Mouse (Mus musculus): Measurements from ENCODE around the gene Nubp2. TPM values are rescaled to one million over a fixed set of nuclear protein-coding genes. Genes with fewer than 3 reads are reported as not detected.

The Nubp2 gene
- polyA plus RNA-seq, 1 experiment, result 38.5 TPM

DNA sequence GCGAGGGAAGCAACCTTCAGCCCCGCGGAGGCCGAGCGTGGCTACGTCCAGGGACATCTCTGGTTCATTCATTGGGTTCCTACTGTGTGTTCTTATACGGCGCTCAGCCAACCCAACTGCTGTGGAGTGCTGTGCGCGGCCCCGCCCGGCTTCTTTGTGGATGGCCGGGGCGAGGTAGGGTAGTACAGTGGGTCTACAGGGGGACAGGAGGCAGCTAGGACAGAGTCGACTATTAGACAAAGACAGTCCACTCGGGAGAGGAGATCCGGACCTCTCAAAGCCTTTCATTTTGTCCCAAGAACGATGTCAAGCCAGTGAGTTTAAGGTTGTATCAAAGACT is 753 bp upstream of the Nubp2 start:
- peaks cover 6% of the 10 kb centered on the region for H3K79me2 ChIP-seq (ENCODE audit: control insufficient read depth, insufficient read depth)
- peak overlapping the region; percentile 70 for H3K4me3 ChIP-seq
- H3K36me3 ChIP-seq (ENCODE audit: control insufficient read depth, insufficient read depth), result no peaks in the 10 kb centered on the region
- H3K27me3 ChIP-seq (ENCODE audit: control insufficient read depth, insufficient read depth, insufficient read length), result no peaks in the 10 kb centered on the region
- peak overlapping the region; percentile 94 for H3K4me2 ChIP-seq (ENCODE audit: low read depth)
- peak overlapping the region; percentile 82 for H3ac ChIP-seq (ENCODE audit: control insufficient read depth, insufficient read length)
- TF ChIP-seq CEBPB (IDR thresholded peaks at IDR 0.05; ENCODE audit: insufficient read depth, poor library complexity, severe bottlenecking) (no peak), MYOG (IDR thresholded peaks at IDR 0.05; ENCODE audit: control insufficient read depth in 1 of 3, insufficient read depth in 1 of 3, insufficient read length in 2 of 3, low read depth in 2 of 3) (no peak), TCF12 (IDR thresholded peaks at IDR 0.05; ENCODE audit: insufficient read depth, poor library complexity, severe bottlenecking) (no peak), POLR2AphosphoS2 (IDR thresholded peaks at IDR 0.05; ENCODE audit: insufficient read length, low read depth) (peak; percentile 18), MAX (IDR thresholded peaks at IDR 0.05; ENCODE audit: low read depth) (no peak), E2F4 (IDR thresholded peaks at IDR 0.05; ENCODE audit: insufficient read depth) (no peak), USF1 (IDR thresholded peaks at IDR 0.05; ENCODE audit: low read depth) (no peak), REST (IDR thresholded peaks at IDR 0.05; ENCODE audit: insufficient read depth, insufficient read length) (no peak), SRF (IDR thresholded peaks at IDR 0.05; ENCODE audit: control insufficient read depth, insufficient read length, low read depth) (no peak)

DNA sequence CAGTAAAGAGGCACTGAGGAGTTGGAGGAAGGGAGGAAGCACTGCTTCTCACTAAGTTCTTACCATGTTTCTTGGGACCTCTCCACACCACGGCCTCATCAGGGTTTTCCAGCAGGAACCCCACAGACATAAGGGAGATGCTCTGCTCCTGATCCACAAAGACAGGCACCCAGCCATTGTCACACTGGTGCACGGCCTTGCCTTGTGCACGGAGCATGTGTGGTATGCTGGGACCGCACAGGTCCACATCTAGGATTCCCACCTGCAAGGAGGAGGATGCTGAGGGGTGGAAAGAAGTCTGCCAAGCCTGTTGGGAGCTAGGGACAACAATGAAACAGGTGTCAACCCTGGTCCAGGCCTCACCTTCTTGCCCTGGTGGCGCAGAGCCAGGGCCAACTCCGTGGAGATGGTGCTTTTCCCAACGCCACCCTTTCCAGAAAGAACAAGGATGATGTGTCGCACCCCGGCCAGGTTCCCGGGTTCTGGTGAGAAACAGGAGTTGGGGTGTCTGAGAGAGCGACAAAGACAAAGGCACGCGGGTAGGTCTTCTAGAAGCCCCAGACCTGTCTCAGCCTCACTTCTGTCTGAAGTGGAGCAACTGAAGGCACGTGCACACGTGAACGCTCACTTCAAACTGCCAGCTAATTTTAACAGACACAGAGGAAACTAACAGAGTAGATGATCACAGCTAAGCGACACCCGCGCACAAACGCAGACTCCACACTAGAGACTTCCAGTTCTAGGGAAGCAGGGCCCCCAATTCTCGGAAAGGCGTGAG is 604 bp downstream of the Nubp2 start:
- Histone ChIP-seq H3K4me2 (ENCODE audit: low read depth) (peak overlapping the region; percentile 88), H3K27me3 (ENCODE audit: control insufficient read depth, insufficient read depth, insufficient read length) (no peaks in the 10 kb centered on the region), H3K36me3 (ENCODE audit: control insufficient read depth, insufficient read depth) (no peaks in the 10 kb centered on the region), H3K4me3 (peak overlapping the region; percentile 70), H3ac (ENCODE audit: control insufficient read depth, insufficient read length) (peak overlapping the region; percentile 82), H3K79me2 (ENCODE audit: control insufficient read depth, insufficient read depth) (peaks cover 6% of the 10 kb centered on the region)
- TF ChIP-seq SRF (IDR thresholded peaks at IDR 0.05; ENCODE audit: control insufficient read depth, insufficient read length, low read depth), result no peak
- TF ChIP-seq E2F4 (IDR thresholded peaks at IDR 0.05; ENCODE audit: insufficient read depth), result no peak
- TF ChIP-seq CEBPB (IDR thresholded peaks at IDR 0.05; ENCODE audit: insufficient read depth, poor library complexity, severe bottlenecking), result no peak
- TF ChIP-seq USF1 (IDR thresholded peaks at IDR 0.05; ENCODE audit: low read depth), result no peak

DNA sequence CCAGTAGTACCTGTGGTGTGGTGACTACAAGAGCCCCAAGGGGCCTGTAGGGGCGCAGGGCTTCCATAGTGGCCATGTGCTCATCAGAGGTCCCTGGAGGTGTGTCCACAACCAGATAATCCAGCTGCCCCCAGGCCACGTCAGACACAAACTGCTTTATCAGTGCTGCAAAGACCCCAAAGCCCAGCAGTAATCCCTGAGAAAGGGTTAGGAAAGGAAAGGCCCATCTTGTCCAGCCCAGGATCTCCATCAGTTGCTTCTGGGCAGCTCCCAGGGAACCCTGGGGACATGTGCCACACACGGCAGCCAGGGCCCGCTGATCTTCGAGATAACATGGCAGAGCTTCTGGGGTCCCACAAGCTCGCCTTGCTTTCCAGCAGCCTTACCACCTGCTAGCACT is 1.8 kb downstream of the Nubp2 start:
- H3K79me2 ChIP-seq (ENCODE audit: control insufficient read depth, insufficient read depth), result peaks cover 6% of the 10 kb centered on the region
- no peak overlapping the region for H3ac ChIP-seq (ENCODE audit: control insufficient read depth, insufficient read length)
- H3K36me3 ChIP-seq (ENCODE audit: control insufficient read depth, insufficient read depth), result no peaks in the 10 kb centered on the region
- no peaks in the 10 kb centered on the region for H3K27me3 ChIP-seq (ENCODE audit: control insufficient read depth, insufficient read depth, insufficient read length)
- no peak overlapping the region for H3K4me3 ChIP-seq
- TF ChIP-seq TCF12 (IDR thresholded peaks at IDR 0.05; ENCODE audit: insufficient read depth, poor library complexity, severe bottlenecking), result no peak
- no peak for TF ChIP-seq MAX (IDR thresholded peaks at IDR 0.05; ENCODE audit: low read depth)
- TF ChIP-seq MYOG (IDR thresholded peaks at IDR 0.05; ENCODE audit: control insufficient read depth in 1 of 3, insufficient read depth in 1 of 3, insufficient read length in 2 of 3, low read depth in 2 of 3), result no peak
- no peak for TF ChIP-seq MYOD1 (IDR thresholded peaks at IDR 0.05; ENCODE audit: control insufficient read depth in 1 of 3, insufficient read length in 2 of 3, low read depth in 2 of 3)
- TF ChIP-seq POLR2A (IDR thresholded peaks at IDR 0.05; ENCODE audit: insufficient read length, low read depth), result no peak
- TF ChIP-seq SRF (IDR thresholded peaks at IDR 0.05; ENCODE audit: control insufficient read depth, insufficient read length, low read depth), result no peak
- no peak for TF ChIP-seq TCF3 (IDR thresholded peaks at IDR 0.05; ENCODE audit: insufficient read length, low read depth)
- TF ChIP-seq E2F4 (IDR thresholded peaks at IDR 0.05; ENCODE audit: insufficient read depth), result no peak
- TF ChIP-seq POLR2AphosphoS2 (IDR thresholded peaks at IDR 0.05; ENCODE audit: insufficient read length, low read depth), result no peak
- no peak for TF ChIP-seq REST (IDR thresholded peaks at IDR 0.05; ENCODE audit: insufficient read depth, insufficient read length)
- TF ChIP-seq USF1 (IDR thresholded peaks at IDR 0.05; ENCODE audit: low read depth), result no peak
- TF ChIP-seq CEBPB (IDR thresholded peaks at IDR 0.05; ENCODE audit: insufficient read depth, poor library complexity, severe bottlenecking), result no peak
- no peak overlapping the region for H3K4me2 ChIP-seq (ENCODE audit: low read depth)

DNA sequence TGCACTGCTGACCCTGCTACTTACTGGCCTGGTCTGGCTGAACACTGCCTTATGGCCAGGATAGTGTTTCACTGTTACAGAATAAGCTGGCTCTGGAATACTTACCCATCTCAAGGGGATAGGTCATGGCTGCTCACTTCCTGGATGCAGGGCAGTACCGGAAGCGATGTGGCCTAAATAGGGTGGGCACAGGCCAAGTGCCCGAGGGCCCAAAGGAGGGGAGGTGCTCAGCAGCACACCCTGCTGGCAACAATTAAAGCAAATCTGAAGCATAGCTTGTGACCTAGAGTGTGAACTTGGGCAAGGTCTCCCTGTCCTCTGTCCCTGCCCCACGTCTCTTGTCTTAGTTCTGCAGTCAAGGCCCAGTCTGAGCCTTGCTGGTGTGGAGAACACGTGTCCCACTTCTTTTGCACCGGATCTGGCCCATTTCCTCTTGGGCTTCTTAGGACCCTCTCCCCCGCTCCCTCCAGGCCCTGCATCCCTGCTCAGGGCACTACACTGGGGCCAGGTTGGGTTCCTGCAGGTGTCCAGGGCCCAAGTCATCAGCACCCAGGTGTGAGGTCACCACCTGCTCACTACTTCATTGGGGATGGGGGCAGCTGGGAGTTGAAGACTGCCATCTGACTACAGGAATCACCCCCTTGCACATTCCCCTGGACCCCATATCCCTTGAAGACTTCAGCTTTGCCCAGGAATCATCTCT is 4.3 kb downstream of the Nubp2 start:
- Histone ChIP-seq H3K79me2 (ENCODE audit: control insufficient read depth, insufficient read depth) (no peaks in the 10 kb centered on the region), H3ac (ENCODE audit: control insufficient read depth, insufficient read length) (no peak overlapping the region), H3K27me3 (ENCODE audit: control insufficient read depth, insufficient read depth, insufficient read length) (no peaks in the 10 kb centered on the region), H3K4me3 (no peak overlapping the region), H3K4me2 (ENCODE audit: low read depth) (peak overlapping the region; percentile 44), H3K36me3 (ENCODE audit: control insufficient read depth, insufficient read depth) (no peaks in the 10 kb centered on the region)
- TF ChIP-seq POLR2AphosphoS2 (IDR thresholded peaks at IDR 0.05; ENCODE audit: insufficient read length, low read depth) (no peak), USF1 (IDR thresholded peaks at IDR 0.05; ENCODE audit: low read depth) (no peak), CEBPB (IDR thresholded peaks at IDR 0.05; ENCODE audit: insufficient read depth, poor library complexity, severe bottlenecking) (no peak)

DNA sequence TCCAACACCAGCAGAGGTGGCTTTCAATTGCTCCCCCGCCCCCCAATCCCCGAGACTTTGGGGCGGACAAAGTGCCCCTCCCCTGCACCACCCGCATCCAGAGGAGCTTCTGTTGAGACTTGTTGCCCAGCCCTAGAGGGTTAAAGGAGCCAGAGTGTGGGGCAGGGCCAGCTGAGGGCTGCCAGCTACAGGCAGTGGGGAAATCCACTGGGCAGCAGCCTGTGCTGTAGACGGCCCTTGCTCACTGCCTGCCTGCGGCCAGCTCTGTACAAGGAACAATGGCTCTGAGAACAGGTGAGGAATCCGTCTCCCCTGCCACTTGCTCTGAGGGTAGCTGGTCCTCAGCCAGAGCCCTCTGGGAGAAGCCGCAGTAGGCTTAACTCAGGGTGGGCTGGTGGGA is 7.6 kb downstream of the Nubp2 start:
- no peaks in the 10 kb centered on the region for H3K79me2 ChIP-seq (ENCODE audit: control insufficient read depth, insufficient read depth)
- H3K4me2 ChIP-seq (ENCODE audit: low read depth), result no peak overlapping the region
- TF ChIP-seq POLR2AphosphoS2 (IDR thresholded peaks at IDR 0.05; ENCODE audit: insufficient read length, low read depth) (no peak), CEBPB (IDR thresholded peaks at IDR 0.05; ENCODE audit: insufficient read depth, poor library complexity, severe bottlenecking) (no peak), TCF12 (IDR thresholded peaks at IDR 0.05; ENCODE audit: insufficient read depth, poor library complexity, severe bottlenecking) (no peak), POLR2A (IDR thresholded peaks at IDR 0.05; ENCODE audit: insufficient read length, low read depth) (no peak), E2F4 (IDR thresholded peaks at IDR 0.05; ENCODE audit: insufficient read depth) (no peak), MAX (IDR thresholded peaks at IDR 0.05; ENCODE audit: low read depth) (no peak), REST (IDR thresholded peaks at IDR 0.05; ENCODE audit: insufficient read depth, insufficient read length) (no peak), MYOG (IDR thresholded peaks at IDR 0.05; ENCODE audit: control insufficient read depth in 1 of 3, insufficient read depth in 1 of 3, insufficient read length in 2 of 3, low read depth in 2 of 3) (no peak)
- peaks cover 5% of the 10 kb centered on the region for H3K27me3 ChIP-seq (ENCODE audit: control insufficient read depth, insufficient read depth, insufficient read length)
- no peaks in the 10 kb centered on the region for H3K36me3 ChIP-seq (ENCODE audit: control insufficient read depth, insufficient read depth)
- no peak overlapping the region for H3K4me3 ChIP-seq
- H3ac ChIP-seq (ENCODE audit: control insufficient read depth, insufficient read length), result no peak overlapping the region
